Mouse (Mus musculus): ENCODE measurements at regions not wholly inside any gene's neighbourhood (a gene's known extent, or its start where the extent isn't known, plus 50 kb on each side); places are given as distances from the start of the nearest gene placed in this dataset.

GRCm38 (mm10) chr13:59228059-59228830, 356.8 kb downstream of the Agtpbp1 start:
- DNase-seq (ENCODE audit: low spot score in 2 of 2): no peak

- no peak for DNase-seq (ENCODE audit: low spot score in 2 of 2)
Observed at GRCm38 (mm10) chr13:59227523-59228058, 357.4 kb downstream of the Agtpbp1 start.

GRCm38 (mm10) chr13:59220587-59220986, 364.4 kb downstream of the Agtpbp1 start:
- no peak for DNase-seq (ENCODE audit: low spot score in 2 of 2)

- DNase-seq (ENCODE audit: low spot score in 2 of 2): peak in 1 of 2 experiments; percentile 13
Observed at GRCm38 (mm10) chr13:59220156-59220555, 364.9 kb downstream of the Agtpbp1 start.

- DNase-seq (ENCODE audit: low spot score in 2 of 2): no peak
Observed at GRCm38 (mm10) chr13:59216686-59217298, 368.2 kb downstream of the Agtpbp1 start.

GRCm38 (mm10) chr13:59212296-59212701, 372.7 kb downstream of the Agtpbp1 start:
- no peak for DNase-seq (ENCODE audit: low spot score in 2 of 2)

GRCm38 (mm10) chr13:59210828-59211227, 374.2 kb downstream of the Agtpbp1 start:
- DNase-seq (ENCODE audit: low spot score in 2 of 2): no peak

GRCm38 (mm10) chr13:59206186-59206585, 378.8 kb downstream of the Agtpbp1 start:
- no peak for DNase-seq (ENCODE audit: low spot score in 2 of 2)

- DNase-seq (ENCODE audit: low spot score in 2 of 2): no peak
Observed at GRCm38 (mm10) chr13:59204506-59204905, 380.5 kb downstream of the Agtpbp1 start.

GRCm38 (mm10) chr13:59196311-59196710, 388.7 kb downstream of the Agtpbp1 start:
- no peak for DNase-seq (ENCODE audit: low spot score in 2 of 2)

- DNase-seq (ENCODE audit: low spot score in 2 of 2): no peak
Observed at GRCm38 (mm10) chr13:59188431-59188830, 382.1 kb downstream of the Ntrk2 start.

Measured in thymus, postnatal 10 days (tissue).